Mouse (Mus musculus): ENCODE measurements around the gene Nfkbie.

The Nfkbie gene

GRCm38 (mm10) chr17:45596631-45597396 lies 41.3 kb downstream of the Nfkbie start:
- DNase-seq (ENCODE audit: low spot score in 2 of 2) = peak; percentile 81 to 91

DNA sequence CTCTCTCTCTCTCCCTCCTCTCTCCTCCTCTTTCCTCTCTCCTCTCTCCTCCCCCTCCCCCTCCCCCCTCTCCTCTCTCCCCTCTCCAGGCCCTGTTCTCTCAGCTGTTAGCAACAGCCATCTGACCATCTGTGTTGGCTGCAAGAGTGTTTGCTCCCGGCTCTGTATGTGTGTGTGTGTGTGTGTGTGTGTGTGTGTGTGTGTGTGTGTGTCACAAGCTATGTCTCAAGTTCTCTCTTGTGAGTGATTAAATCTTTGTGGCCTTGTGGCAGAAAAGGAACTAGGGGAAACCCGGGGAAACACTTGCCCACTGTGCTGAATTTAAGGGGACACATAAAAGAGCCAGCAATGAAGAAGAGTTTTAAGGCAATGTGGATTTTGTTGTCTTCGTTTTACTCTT lies 42.3 kb downstream of the Nfkbie start:
- no peak for DNase-seq (ENCODE audit: low spot score in 2 of 2)

GRCm38 (mm10) chr17:45598376-45598775 lies 42.9 kb downstream of the Nfkbie start:
- DNase-seq (ENCODE audit: low spot score in 2 of 2) = no peak

DNA sequence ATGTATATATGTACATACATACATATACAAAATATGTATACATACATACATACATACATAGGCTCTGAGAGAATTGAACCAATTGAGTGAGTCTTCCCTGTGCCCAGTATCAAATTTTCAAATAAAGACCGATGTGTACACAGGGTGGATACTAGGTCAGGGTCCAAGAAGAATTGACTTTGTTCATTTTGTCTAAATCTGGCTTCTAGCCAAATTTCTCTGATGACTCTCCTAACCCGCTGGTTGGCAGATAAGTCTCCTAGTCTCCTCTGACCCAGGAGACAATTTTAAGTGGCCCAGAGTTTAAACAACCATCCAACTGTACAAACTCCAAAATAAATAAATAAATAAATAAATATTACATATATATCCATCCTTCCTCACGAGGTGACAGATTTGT lies 43.4 kb downstream of the Nfkbie start:
- no peak for DNase-seq (ENCODE audit: low spot score in 2 of 2)

DNA sequence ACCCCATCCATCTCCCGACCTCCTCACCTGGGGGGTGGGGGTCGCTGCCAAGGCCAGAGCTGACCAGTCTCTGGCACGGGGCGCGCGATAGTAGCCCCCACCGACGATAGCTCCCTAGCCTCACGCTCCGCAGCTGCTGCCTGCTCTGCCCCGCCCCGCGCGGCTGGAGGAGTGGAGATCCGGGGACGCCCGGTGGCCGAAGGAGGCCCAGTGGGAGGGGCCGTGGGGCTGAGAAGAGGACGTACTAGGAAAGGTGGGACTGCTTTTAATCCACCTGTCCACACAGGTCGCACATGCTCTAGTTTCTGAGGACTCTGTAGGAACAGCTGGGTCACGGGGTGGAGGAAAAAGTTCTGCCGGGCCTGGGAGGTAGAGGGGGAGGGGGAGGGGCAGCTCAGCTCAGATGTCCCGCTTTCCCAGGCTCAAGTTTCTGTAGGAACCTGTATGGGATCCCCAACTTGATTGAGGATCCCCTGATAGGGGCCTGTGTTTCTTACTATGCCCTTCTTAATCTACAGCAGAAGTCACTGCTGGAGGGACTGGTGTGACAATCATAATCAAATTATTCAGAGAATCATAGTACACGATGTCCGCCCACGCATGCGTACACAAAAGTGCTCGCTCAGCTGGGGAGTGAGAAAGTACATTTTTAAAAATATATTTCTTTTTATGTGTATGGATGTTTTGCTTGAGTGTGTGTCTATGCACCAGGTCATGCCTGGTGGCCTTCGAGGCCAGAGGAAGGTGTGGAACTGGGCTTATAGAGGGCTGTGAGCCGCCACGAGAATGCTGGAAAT lies 44.1 kb downstream of the Nfkbie start, which contains the start of gene Slc29a1:
Slc29a1 (minus strand) TSS at position 161 of the 797 bp plus-strand sequence.
- peak in 1 of 2 experiments; percentile 76 for DNase-seq (ENCODE audit: low spot score in 2 of 2)

- no peak for DNase-seq (ENCODE audit: low spot score in 2 of 2)
Observed at GRCm38 (mm10) chr17:45600267-45600666, 44.8 kb downstream of the Nfkbie start.

DNA sequence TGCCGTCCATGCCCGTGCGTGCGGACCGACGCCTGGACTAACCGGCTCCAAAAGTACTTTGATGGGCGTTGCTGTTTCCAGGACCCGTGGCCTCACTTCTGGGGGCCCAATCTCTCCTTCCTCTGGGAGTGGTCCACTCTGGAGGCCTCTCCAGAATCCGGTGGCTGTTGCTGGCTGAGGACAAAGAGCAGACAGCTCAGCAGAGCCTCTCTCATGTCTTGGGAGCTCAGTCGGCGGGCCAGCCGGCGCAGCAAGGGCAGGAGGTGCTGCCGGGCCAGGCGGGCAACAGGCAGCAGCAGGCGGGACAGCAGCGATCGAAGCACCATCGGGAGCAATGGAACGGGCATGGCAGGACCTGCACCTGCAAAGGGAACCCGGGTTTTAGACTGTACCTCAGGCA lies 45.8 kb downstream of the Nfkbie start:
- peak; percentile 13 to 61 for DNase-seq (ENCODE audit: low spot score in 2 of 2)

- DNase-seq (ENCODE audit: low spot score in 2 of 2) = no peak
Observed at GRCm38 (mm10) chr17:45601877-45602304, 46.4 kb downstream of the Nfkbie start, which contains the start of gene Mymx. TSS of gene Mymx (minus strand) at chr17:45602102.

DNA sequence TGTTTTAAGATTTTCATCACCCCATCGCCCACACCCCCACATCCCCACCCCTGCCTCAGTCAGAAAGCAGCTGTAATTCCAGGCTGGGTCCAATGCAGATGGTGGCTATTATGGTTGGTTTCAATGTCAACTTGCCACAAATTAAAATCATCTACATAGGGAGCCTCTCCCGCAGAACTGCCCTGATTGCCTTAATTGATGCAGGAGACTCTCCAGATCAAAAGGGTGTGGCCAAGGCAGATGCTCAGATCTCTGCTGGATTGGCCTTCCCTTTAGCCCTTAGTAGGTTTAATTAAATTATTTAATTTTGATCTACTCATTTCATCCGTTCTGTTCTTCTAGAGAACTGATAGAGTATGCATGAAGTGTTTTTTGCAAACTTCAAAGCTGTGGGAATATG lies 47.5 kb downstream of the Nfkbie start:
- no peak for DNase-seq (ENCODE audit: low spot score in 2 of 2)

DNA sequence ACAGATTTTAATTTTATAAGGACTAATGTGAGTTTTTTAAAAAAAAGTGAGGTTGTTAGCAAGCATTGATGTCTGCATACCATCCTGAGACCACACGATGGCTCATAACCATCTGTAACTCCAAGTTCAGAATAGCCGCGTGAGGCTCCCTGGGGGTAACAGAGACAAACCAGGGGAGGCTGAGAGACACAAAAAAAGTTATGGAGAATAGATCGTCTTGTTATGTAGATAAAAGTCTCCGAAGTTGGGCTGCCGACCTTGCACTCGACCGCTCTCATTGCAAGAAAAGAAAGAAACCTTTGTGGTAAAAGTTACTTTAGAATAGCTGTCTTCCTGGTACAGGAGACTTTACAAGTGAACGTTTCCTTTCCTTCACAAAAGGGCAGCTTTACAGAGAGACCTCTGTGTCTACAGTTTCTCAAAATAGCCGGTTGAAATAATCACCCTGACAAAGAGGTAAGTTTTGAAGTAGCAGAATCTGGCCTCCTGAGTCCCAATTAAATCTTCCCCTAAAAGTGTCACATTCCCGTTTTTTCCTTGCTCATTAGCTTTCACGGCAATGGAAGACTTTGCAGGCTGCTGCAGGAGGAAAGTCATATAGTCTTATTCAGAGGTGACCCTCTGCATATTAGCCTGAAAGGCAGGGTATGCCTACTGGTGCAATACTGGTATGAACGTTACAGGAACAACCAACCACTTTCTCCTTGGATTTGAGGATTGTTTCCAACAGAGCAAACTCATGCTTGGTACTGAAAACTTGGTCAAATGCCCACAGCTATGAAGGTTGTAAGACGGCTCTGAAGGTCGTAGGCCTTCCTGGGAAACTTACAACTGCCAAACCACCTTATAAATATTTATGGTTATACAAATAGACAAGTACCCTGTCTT lies 51.7 kb downstream of the Nfkbie start:
- DNase-seq (ENCODE audit: low spot score in 2 of 2) = no peak

- DNase-seq (ENCODE audit: low spot score in 2 of 2) = no peak
Observed at GRCm38 (mm10) chr17:45608396-45608795, 52.9 kb downstream of the Nfkbie start.

GRCm38 (mm10) chr17:45610144-45610866 lies 54.8 kb downstream of the Nfkbie start:
- peak in 1 of 2 experiments; percentile 12 for DNase-seq (ENCODE audit: low spot score in 2 of 2)

DNA sequence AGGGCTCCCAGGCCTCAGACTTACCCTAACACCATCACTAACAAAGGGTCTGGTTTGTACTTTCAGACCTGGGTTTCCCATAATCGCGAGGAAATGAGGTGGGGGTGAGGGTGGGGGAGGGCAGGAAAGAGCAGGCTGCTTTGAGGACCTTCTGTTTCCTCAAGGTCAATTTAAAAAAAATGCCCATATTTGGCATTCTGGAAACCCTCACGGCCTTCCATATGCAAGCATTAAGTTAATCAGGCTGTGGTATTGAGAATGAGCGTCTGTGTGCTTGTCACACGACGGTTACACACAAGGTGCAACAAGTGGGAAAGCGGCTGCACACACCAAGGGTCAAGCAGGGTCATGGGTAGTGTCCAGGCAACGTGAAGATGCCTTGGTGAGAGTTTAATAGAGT lies 56.5 kb downstream of the Nfkbie start:
- no peak for DNase-seq (ENCODE audit: low spot score in 2 of 2)

Data from spleen, postnatal 4 days (tissue).